Mouse (Mus musculus): ENCODE measurements around the gene Cdc37. TPM values are rescaled to one million over a fixed set of nuclear protein-coding genes. Genes with fewer than 3 reads are reported as not detected.

The Cdc37 gene
- total RNA-seq (2023): 131 TPM

DNA sequence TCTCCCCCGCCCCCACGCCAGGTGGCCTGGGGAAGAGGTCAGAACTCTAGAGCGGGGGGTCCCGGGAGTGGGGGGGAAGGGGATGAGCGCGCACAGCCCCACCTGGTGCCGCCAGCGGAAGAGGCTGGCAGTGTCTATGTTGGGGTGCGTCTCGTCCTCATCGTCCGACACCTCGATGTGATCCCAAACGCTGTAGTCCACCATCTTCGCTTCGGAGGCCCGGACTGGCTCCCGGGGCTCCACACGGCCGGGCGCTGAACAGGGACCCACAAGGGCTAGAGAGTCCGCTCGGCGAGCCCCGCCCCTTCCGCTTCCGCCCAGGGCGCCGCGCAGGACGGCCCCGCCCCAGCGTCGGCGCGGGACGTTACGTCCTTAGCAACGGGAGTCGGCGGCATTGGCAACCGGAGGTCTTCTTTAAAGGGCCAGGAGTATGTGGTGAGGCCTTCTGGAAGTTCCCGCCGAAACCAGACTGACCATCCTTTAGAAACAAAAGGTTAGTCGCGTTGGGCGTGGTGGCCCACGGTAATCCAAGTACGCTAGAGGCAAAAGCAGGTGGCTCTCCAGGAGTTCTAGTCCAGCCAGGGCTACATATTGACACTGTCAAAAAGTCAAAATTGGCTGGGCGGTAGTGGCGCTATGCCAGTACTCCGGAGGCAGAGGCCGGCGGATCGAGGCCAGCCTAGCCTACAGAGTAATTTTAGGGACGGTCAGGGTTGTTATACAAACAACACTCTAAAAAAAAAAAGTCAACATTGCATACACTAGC lies at the start of gene Cdc37:
Gene Cdc37, minus strand, starts transcription at position 329 of the 766 bp plus-strand sequence.

DNA sequence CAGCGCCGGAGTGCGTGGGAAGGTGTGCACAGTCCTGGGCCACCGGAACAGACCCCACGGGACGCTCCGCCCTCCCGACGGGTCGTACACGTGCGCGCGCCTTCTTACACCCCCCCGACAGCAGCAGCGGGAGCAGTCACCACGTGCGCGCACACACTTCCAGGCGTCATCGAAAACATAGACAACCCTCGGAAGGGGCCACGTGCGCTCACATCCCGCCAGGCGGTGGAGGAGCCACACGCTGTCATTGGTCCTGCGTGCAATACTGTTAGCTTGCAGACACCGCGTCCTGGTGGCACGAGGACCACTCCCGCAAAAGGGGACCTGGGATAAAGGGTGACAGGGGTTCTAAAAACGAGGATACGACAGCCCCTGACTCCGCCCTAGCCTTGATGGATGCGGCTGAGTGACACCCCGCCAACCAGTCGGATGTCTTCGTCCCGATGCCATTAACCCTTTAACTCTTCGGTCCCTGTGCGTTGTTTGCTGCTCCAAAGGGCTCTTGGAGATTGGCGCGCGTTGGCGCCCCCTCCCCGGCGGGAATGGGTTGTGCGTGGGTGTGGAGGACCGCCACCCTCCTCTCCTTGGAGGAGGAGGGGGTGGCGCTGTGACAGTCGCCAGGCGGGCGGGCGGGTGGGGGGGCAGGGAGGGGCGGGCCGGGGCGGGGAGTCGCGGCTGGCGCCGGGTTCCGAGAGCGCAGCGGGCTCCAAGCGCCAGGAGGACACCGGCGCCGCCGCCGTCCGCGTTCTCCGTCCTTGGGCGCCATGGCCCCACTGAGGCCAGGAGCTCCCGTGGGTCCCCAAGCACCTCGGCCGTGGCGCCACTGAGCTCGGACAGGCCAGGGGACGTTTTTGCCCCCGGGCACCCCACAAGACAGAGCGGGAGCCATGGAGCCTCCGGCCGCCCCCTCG lies 15.5 kb upstream of the Cdc37 start, which contains the start of gene Pde4a:
Gene Pde4a, plus strand, starts transcription at position 674 of the 911 bp plus-strand sequence.

GRCm38 (mm10) chr9:21131059-21131956 lies 18.5 kb downstream of the Cdc37 start, which contains the start of gene Tyk2:
Gene Tyk2 (minus strand): TSS chr9:21131243.

DNA sequence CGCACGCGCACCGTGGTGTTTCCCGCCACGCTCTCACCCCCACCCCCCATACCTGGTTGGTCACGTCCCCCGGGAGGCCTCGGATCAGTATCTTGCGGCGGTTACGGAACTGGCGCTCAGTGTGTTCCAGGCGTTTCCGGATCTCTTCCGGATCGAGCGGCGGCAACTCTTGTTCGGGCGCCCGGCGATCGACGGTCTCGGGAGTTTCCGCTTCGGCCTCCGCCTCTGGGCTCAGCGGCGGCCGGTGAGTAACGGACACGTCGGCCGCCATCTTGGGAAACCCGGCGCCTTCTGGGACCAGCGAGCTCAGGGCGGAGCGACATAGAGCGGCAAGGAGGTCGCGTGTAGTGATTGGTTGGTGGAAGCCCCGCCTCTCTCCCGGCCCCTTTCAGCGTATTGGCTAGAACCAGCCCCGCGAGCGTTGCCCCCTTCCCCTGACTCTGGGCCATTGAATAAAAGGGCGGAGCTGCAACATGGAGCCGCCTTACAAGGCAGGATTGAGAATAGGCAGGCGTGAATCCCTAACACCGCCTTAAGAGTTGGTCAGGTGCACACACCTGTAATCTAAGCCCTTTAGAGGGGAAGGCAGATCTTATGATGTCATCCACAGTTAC lies 58.0 kb downstream of the Cdc37 start, which contains the start of the genes Gm38431 and Raver1:
Gene Gm38431, minus strand, starts transcription at position 291 of the 614 bp plus-strand sequence.
Gene Raver1, minus strand, starts transcription at position 302 of the 614 bp plus-strand sequence.

Other genes starting within 250 kb of the Cdc37 start
- 82.3 TPM for gene Dnmt1, start 190.1 kb downstream of the Cdc37 start, total RNA-seq (2023)
- gene S1pr2, start 173.2 kb downstream of the Cdc37 start, total RNA-seq (2023): 4.7 TPM
- gene Mrpl4, start 147.2 kb downstream of the Cdc37 start, total RNA-seq (2023): 53.2 TPM
- 19.5 TPM for gene Icam1, start 134.0 kb downstream of the Cdc37 start, total RNA-seq (2023)
- not detected for gene Icam4, start 120.6 kb downstream of the Cdc37 start, total RNA-seq (2023)
- gene Icam5, start 117.9 kb downstream of the Cdc37 start, total RNA-seq (2023): 0.18 TPM
- gene Zglp1, start 82.9 kb downstream of the Cdc37 start, total RNA-seq (2023): not detected
- gene Gm49373, start 76.9 kb downstream of the Cdc37 start, total RNA-seq (2023): 0.83 TPM
- gene Fdx1l, start 76.4 kb downstream of the Cdc37 start, total RNA-seq (2023): 27.6 TPM
- 9.4 TPM for gene Gm38431, start 58.0 kb downstream of the Cdc37 start, total RNA-seq (2023)
- 112 TPM for gene Raver1, start 58.0 kb downstream of the Cdc37 start, total RNA-seq (2023)
- gene Tyk2, start 18.7 kb downstream of the Cdc37 start, total RNA-seq (2023): 50.3 TPM
- 1.6 TPM for gene Pde4a, start 15.7 kb upstream of the Cdc37 start, total RNA-seq (2023)
- 37.3 TPM for gene Keap1, start 89.4 kb upstream of the Cdc37 start, total RNA-seq (2023)
- gene S1pr5, start 98.5 kb upstream of the Cdc37 start, total RNA-seq (2023): 0.44 TPM
- gene Atg4d, start 115.3 kb upstream of the Cdc37 start, total RNA-seq (2023): 51.6 TPM
- gene Kri1, start 138.0 kb upstream of the Cdc37 start, total RNA-seq (2023): 172 TPM
- 47.6 TPM for gene Cdkn2d, start 141.4 kb upstream of the Cdc37 start, total RNA-seq (2023)
- gene Ap1m2, start 162.4 kb upstream of the Cdc37 start, total RNA-seq (2023): 4.0 TPM
- 379 TPM for gene Slc44a2, start 170.7 kb upstream of the Cdc37 start, total RNA-seq (2023)
- 116 TPM for gene Ilf3, start 217.9 kb upstream of the Cdc37 start, total RNA-seq (2023)

Data from CD4-positive naive resting alpha-beta T cell, adult 57 days (primary cell).